33 mouse cellular contexts compared by ENCODE assay signal in genomic region chr13:22271721-22272120, GRCm38 (mm10). TPM values are rescaled to one million over a fixed set of nuclear protein-coding genes. Genes with fewer than 3 reads are reported as not detected.
"Had no signal": no experiment of that assay in that cellular context is flagged by ENCODE, and none has a peak within 500 bp of the region (broad histone marks: within the 10 kb centered on the region; RNA-seq: fewer than 3 reads in every experiment).

No protein-coding gene starts in this region.

- H3K9me3 ChIP-seq: limb, embryonic 12.5 days; limb, embryonic 15.5 days; lung, embryonic 15.5 days; neural tube, embryonic 13.5 days had no signal

- DNase-seq: kidney, adult 18-20 months; kidney, adult 9 months; kidney, postnatal 14 days; kidney, postnatal 4 days; left cerebral cortex, postnatal 4 days; lung, adult 18-20 months; lung, postnatal 14 days; lung, postnatal 4 days; retina, postnatal 1 day; right cerebral cortex, postnatal 25 days; thymus, adult 18-20 months; thymus, postnatal 36 days had no signal

- H3K4me2 ChIP-seq: limb, embryonic 12.5 days; limb, embryonic 15.5 days; liver, embryonic 11.5 days; lung, embryonic 15.5 days; neural tube, embryonic 13.5 days had no signal

- H3K4me3 ChIP-seq: limb, embryonic 12.5 days; limb, embryonic 15.5 days; lung, embryonic 15.5 days; myocyte; neural tube, embryonic 13.5 days had no signal

- H3K36me3 ChIP-seq: limb, embryonic 12.5 days; limb, embryonic 15.5 days; lung, embryonic 15.5 days; neural tube, embryonic 13.5 days had no signal

- H3K27ac ChIP-seq: limb, embryonic 12.5 days; limb, embryonic 15.5 days; liver, embryonic 14.5 days; lung, embryonic 15.5 days; neural tube, embryonic 13.5 days had no signal

- H3K9ac ChIP-seq: limb, embryonic 12.5 days; limb, embryonic 15.5 days; liver, embryonic 14.5 days; lung, embryonic 15.5 days; neural tube, embryonic 13.5 days had no signal

- H3K27me3 ChIP-seq: limb, embryonic 12.5 days; limb, embryonic 15.5 days; lung, embryonic 15.5 days; neural tube, embryonic 13.5 days had no signal

- H3K4me1 ChIP-seq: limb, embryonic 12.5 days; limb, embryonic 15.5 days; lung, embryonic 15.5 days; neural tube, embryonic 13.5 days had no signal

RNA-seq across cellular contexts. Expression of gene Vmn1r195, which starts 1.4 kb away (rescaled TPM):
- total RNA-seq: layer of hippocampus, adult 18-20 months; layer of hippocampus, postnatal 14 days; left cerebral cortex, adult 8-10 months; left cerebral cortex, postnatal 14 days; left cerebral cortex, postnatal 4 days; megakaryocyte progenitor cell, adult 5-6 weeks; megakaryocyte-erythroid progenitor cell, adult 5-6 weeks; monocyte, adult 5-6 weeks; neutrophil, adult 5-6 weeks had no signal
- polyA plus RNA-seq: kidney, embryonic 16.5 days; limb, embryonic 12.5 days; limb, embryonic 15.5 days; liver, embryonic 11.5 days; liver, embryonic 14.5 days; lung, embryonic 15.5 days; myocyte; neural tube, embryonic 13.5 days; small intestine, adult 2 months; spleen, adult 2 months; stomach, embryonic 16.5 days; testis, adult 2 months; urinary bladder, adult 2 months had no signal

RNA-seq across cellular contexts. Expression of gene Vmn1r196, which starts 18.0 kb away (rescaled TPM):
- total RNA-seq: layer of hippocampus, adult 18-20 months; layer of hippocampus, postnatal 14 days; left cerebral cortex, adult 8-10 months; left cerebral cortex, postnatal 14 days; left cerebral cortex, postnatal 4 days; megakaryocyte progenitor cell, adult 5-6 weeks; megakaryocyte-erythroid progenitor cell, adult 5-6 weeks; monocyte, adult 5-6 weeks; neutrophil, adult 5-6 weeks had no signal
- polyA plus RNA-seq: kidney, embryonic 16.5 days; limb, embryonic 12.5 days; limb, embryonic 15.5 days; liver, embryonic 11.5 days; liver, embryonic 14.5 days; lung, embryonic 15.5 days; myocyte; neural tube, embryonic 13.5 days; small intestine, adult 2 months; spleen, adult 2 months; stomach, embryonic 16.5 days; testis, adult 2 months; urinary bladder, adult 2 months had no signal

RNA-seq across cellular contexts. Expression of gene Vmn1r194, which starts 27.7 kb away (rescaled TPM):
- total RNA-seq: layer of hippocampus, adult 18-20 months; layer of hippocampus, postnatal 14 days; left cerebral cortex, adult 8-10 months; left cerebral cortex, postnatal 14 days; left cerebral cortex, postnatal 4 days; megakaryocyte progenitor cell, adult 5-6 weeks; megakaryocyte-erythroid progenitor cell, adult 5-6 weeks; monocyte, adult 5-6 weeks had no signal
- polyA plus RNA-seq: kidney, embryonic 16.5 days; limb, embryonic 12.5 days; limb, embryonic 15.5 days; liver, embryonic 11.5 days; liver, embryonic 14.5 days; lung, embryonic 15.5 days; myocyte; neural tube, embryonic 13.5 days; small intestine, adult 2 months; spleen, adult 2 months; stomach, embryonic 16.5 days; testis, adult 2 months; urinary bladder, adult 2 months had no signal

RNA-seq across cellular contexts. Expression of gene Vmn1r193, which starts 48.8 kb away (rescaled TPM):
- total RNA-seq: layer of hippocampus, adult 18-20 months; layer of hippocampus, postnatal 14 days; left cerebral cortex, adult 8-10 months; left cerebral cortex, postnatal 14 days; left cerebral cortex, postnatal 4 days; megakaryocyte progenitor cell, adult 5-6 weeks; megakaryocyte-erythroid progenitor cell, adult 5-6 weeks; monocyte, adult 5-6 weeks had no signal
- polyA plus RNA-seq: kidney, embryonic 16.5 days; limb, embryonic 12.5 days; limb, embryonic 15.5 days; liver, embryonic 11.5 days; liver, embryonic 14.5 days; lung, embryonic 15.5 days; myocyte; neural tube, embryonic 13.5 days; small intestine, adult 2 months; spleen, adult 2 months; stomach, embryonic 16.5 days; testis, adult 2 months; urinary bladder, adult 2 months had no signal

RNA-seq across cellular contexts. Expression of gene Vmn1r197, which starts 52.7 kb away (rescaled TPM):
- total RNA-seq: layer of hippocampus, adult 18-20 months; layer of hippocampus, postnatal 14 days; left cerebral cortex, postnatal 14 days; left cerebral cortex, postnatal 4 days; megakaryocyte progenitor cell, adult 5-6 weeks; megakaryocyte-erythroid progenitor cell, adult 5-6 weeks; monocyte, adult 5-6 weeks; neutrophil, adult 5-6 weeks had no signal
- polyA plus RNA-seq: kidney, embryonic 16.5 days; limb, embryonic 12.5 days; limb, embryonic 15.5 days; liver, embryonic 11.5 days; liver, embryonic 14.5 days; lung, embryonic 15.5 days; myocyte; neural tube, embryonic 13.5 days; small intestine, adult 2 months; spleen, adult 2 months; stomach, embryonic 16.5 days; testis, adult 2 months; urinary bladder, adult 2 months had no signal
